30 mouse cellular contexts compared by ENCODE assay signal in genomic region chr13:20049654-20050053, GRCm38 (mm10). TPM values are rescaled to one million over a fixed set of nuclear protein-coding genes. Genes with fewer than 3 reads are reported as not detected.
DNase-seq lines count a peak whose midpoint lies in the region; ATAC-seq and TF ChIP-seq lines count a peak whose summit lies in the region.
"Had no signal": no experiment of that assay in that cellular context is flagged by ENCODE, and none has a peak within 500 bp of the region (broad histone marks: within the 10 kb centered on the region; RNA-seq: fewer than 3 reads in every experiment).

No protein-coding gene starts in this region.

- H3K9me3 ChIP-seq in MEL (replicated peaks; ENCODE audit: insufficient read depth, low read length), result no peaks in the 10 kb centered on the region
- H3K9me3 ChIP-seq: embryonic facial prominence, embryonic 12.5 days; forebrain, embryonic 13.5 days; G1E; heart, embryonic 15.5 days; hindbrain, embryonic 15.5 days; intestine, embryonic 15.5 days; limb, embryonic 12.5 days; midbrain, embryonic 12.5 days; neural tube, embryonic 13.5 days had no signal

- no peak for TF ChIP-seq CTCF in thymus, adult 2 months (IDR thresholded peaks at IDR 0.05; ENCODE audit: borderline replicate concordance, control insufficient read depth, extremely low read depth, insufficient read depth, low read length, poor library complexity)
- no peak for TF ChIP-seq CTCF in MEL (IDR thresholded peaks at IDR 0.05 in 2 of 3, conservative IDR thresholded peaks at IDR 0.05 in 1 of 3; ENCODE audit: control insufficient read depth in 1 of 3, insufficient read depth in 1 of 3, low read depth in 2 of 3, low read length in 3 of 3, poor library complexity in 1 of 3, severe bottlenecking in 1 of 3)
- no peak for TF ChIP-seq CTCF in left cerebral cortex, adult 2 months (IDR thresholded peaks at IDR 0.05)

- no peaks in the 10 kb centered on the region for H3K36me3 ChIP-seq in thymus, adult 2 months (ENCODE audit: control insufficient read depth, insufficient read depth, low read length)
- no peaks in the 10 kb centered on the region for H3K36me3 ChIP-seq in MEL (ENCODE audit: control insufficient read depth in 1 of 2, insufficient read depth in 2 of 2, low read length in 2 of 2)
- no peaks in the 10 kb centered on the region for H3K36me3 ChIP-seq in splenic B cell, adult 2 months (ENCODE audit: control insufficient read depth, insufficient read depth, low read length, poor library complexity, severe bottlenecking)
- H3K36me3 ChIP-seq: embryonic facial prominence, embryonic 12.5 days; G1E; heart, embryonic 15.5 days; hindbrain, embryonic 15.5 days; intestine, embryonic 15.5 days; limb, embryonic 12.5 days; midbrain, embryonic 12.5 days; neural tube, embryonic 13.5 days had no signal

- 19% methylated on average over 8 of the region's 8 CpGs for WGBS in thymus, adult 2 months

- H3K4me3 ChIP-seq in thymus, adult 2 months (ENCODE audit: control insufficient read depth, insufficient read depth, low read length), result no peak overlapping the region
- no peak overlapping the region for H3K4me3 ChIP-seq in MEL (ENCODE audit: control insufficient read depth in 1 of 2, insufficient read depth in 1 of 2, low read depth in 2 of 2, low read length in 2 of 2)
- H3K4me3 ChIP-seq in left cerebral cortex, adult 2 months, result no peak overlapping the region
- H3K4me3 ChIP-seq: embryonic facial prominence, embryonic 12.5 days; forebrain, embryonic 13.5 days; heart, embryonic 15.5 days; hindbrain, embryonic 15.5 days; intestine, embryonic 15.5 days; layer of hippocampus, adult 2 months; limb, embryonic 12.5 days; midbrain, embryonic 12.5 days; myocyte; neural tube, embryonic 13.5 days had no signal

- H3K27me3 ChIP-seq in thymus, adult 2 months (ENCODE audit: control insufficient read depth, insufficient read depth, low read length), result no peaks in the 10 kb centered on the region
- H3K27me3 ChIP-seq in MEL (ENCODE audit: control insufficient read depth in 1 of 2, insufficient read depth in 2 of 2, low read length in 2 of 2), result no peaks in the 10 kb centered on the region
- H3K27me3 ChIP-seq in splenic B cell, adult 2 months (ENCODE audit: control insufficient read depth, insufficient read depth, low read length, poor library complexity, severe bottlenecking), result no peaks in the 10 kb centered on the region; the same call in 1 of the 2 replicates
- H3K27me3 ChIP-seq: CH12.LX; embryonic facial prominence, embryonic 12.5 days; forebrain, embryonic 13.5 days; heart, embryonic 15.5 days; hindbrain, embryonic 15.5 days; intestine, embryonic 15.5 days; limb, embryonic 12.5 days; neural tube, embryonic 13.5 days had no signal

- TF ChIP-seq RAD21 in MEL (IDR thresholded peaks at IDR 0.05; ENCODE audit: low read depth, low read length), result no peak

- peak; percentile 2 for DNase-seq in thymus, adult 2 months
- no peak for DNase-seq in thymus, postnatal 25 days
- DNase-seq in MEL (ENCODE audit: low read depth, low spot score), result peak; percentile 19
- peak; percentile 64 for DNase-seq in splenic B cell, adult 2 months (ENCODE audit: low read depth, low spot score)
- DNase-seq in right cerebral cortex, postnatal 4 days, result no peak
- DNase-seq in left cerebral cortex, adult 2 months (ENCODE audit: extremely low spot score in 1 of 2, low spot score in 2 of 2), result no peak
- DNase-seq: adrenal gland, adult 8-10 months; cerebellum, adult 18-20 months; cerebellum, postnatal 14 days; gastrocnemius, postnatal 36 days; heart, postnatal 4 days; kidney, postnatal 25 days; liver, postnatal 0 days; right cerebral cortex, adult 18-20 months had no signal

- no peak overlapping the region for H3K27ac ChIP-seq in thymus, adult 2 months (ENCODE audit: control insufficient read depth, insufficient read depth, low read length)
- H3K27ac ChIP-seq in MEL (ENCODE audit: control insufficient read depth, low read depth, low read length), result no peak overlapping the region
- H3K27ac ChIP-seq in left cerebral cortex, adult 2 months, result no peak overlapping the region
- H3K27ac ChIP-seq: embryonic facial prominence, embryonic 12.5 days; forebrain, embryonic 13.5 days; heart, embryonic 15.5 days; hindbrain, embryonic 15.5 days; intestine, embryonic 15.5 days; layer of hippocampus, adult 2 months; limb, embryonic 12.5 days; macrophage; midbrain, embryonic 12.5 days; neural tube, embryonic 13.5 days had no signal

- no peak overlapping the region for H3K9ac ChIP-seq in MEL (ENCODE audit: control insufficient read depth, low read depth, low read length, poor library complexity, severe bottlenecking)
- H3K9ac ChIP-seq: embryonic facial prominence, embryonic 12.5 days; forebrain, embryonic 13.5 days; heart, embryonic 15.5 days; hindbrain, embryonic 15.5 days; intestine, embryonic 15.5 days; limb, embryonic 12.5 days; liver, postnatal 0 days; midbrain, embryonic 12.5 days; neural tube, embryonic 13.5 days had no signal

- no peak for TF ChIP-seq EP300 in MEL (IDR thresholded peaks at IDR 0.05; ENCODE audit: low read depth in 1 of 2, low read length in 2 of 2)

- peak; percentile 78 to 80; a peak in 3 of 4 replicates for ATAC-seq in hematopoietic stem cell, adult 5-6 weeks (replicated peaks in 1 of 2; ENCODE audit: insufficient read depth in 1 of 2, low FRiP score in 2 of 2, low TSS enrichment in 1 of 2, low read depth in 1 of 2, poor library complexity in 2 of 2, severe bottlenecking in 2 of 2)
- ATAC-seq: activated CD4-positive, CD25-positive, alpha-beta regulatory T cell, adult 4 months; forebrain, embryonic 13.5 days; intestine, embryonic 15.5 days; liver, postnatal 0 days; lung, postnatal 0 days had no signal

- intact Hi-C loops in left cerebral cortex, adult 2 months (cut with DNase I), result loop anchor here (5.0 kb wide), 1 partner anchor 43 kb away; the partner anchor contains the start of gene Elmo1

- no peaks in the 10 kb centered on the region for H3K79me2 ChIP-seq in MEL (ENCODE audit: control insufficient read depth, insufficient read depth, low read length, poor library complexity)

- H3K4me1 ChIP-seq in thymus, adult 2 months (replicated peaks; ENCODE audit: control insufficient read depth, insufficient read depth, low read length), result no peaks in the 10 kb centered on the region
- no peaks in the 10 kb centered on the region for H3K4me1 ChIP-seq in MEL (ENCODE audit: control insufficient read depth in 1 of 2, insufficient read depth in 2 of 2, low read length in 2 of 2)
- H3K4me1 ChIP-seq: embryonic facial prominence, embryonic 12.5 days; intestine, embryonic 15.5 days; limb, embryonic 12.5 days; neural tube, embryonic 13.5 days had no signal

- no peak for TF ChIP-seq POLR2A in thymus, adult 2 months (IDR thresholded peaks at IDR 0.05; ENCODE audit: control insufficient read depth, extremely low read depth, insufficient read depth, low read length, poor library complexity)
- no peak for TF ChIP-seq POLR2A in MEL (IDR thresholded peaks at IDR 0.05; ENCODE audit: control insufficient read depth in 1 of 2, insufficient read depth in 1 of 2, low read depth in 1 of 2, low read length in 2 of 2, poor library complexity in 1 of 2)

TF ChIP-seq in MEL, 35 proteins besides CTCF, POLR2A, EP300 and RAD21:
- TF ChIP-seq ZC3H11A (IDR thresholded peaks at IDR 0.05; ENCODE audit: low read depth, low read length) (no peak), CHD1 (IDR thresholded peaks at IDR 0.05; ENCODE audit: low read depth, low read length) (no peak), USF1 (IDR thresholded peaks at IDR 0.05; ENCODE audit: low read depth, low read length) (no peak), MYC (IDR thresholded peaks at IDR 0.05; ENCODE audit: low read depth, low read length) (no peak)

RNA-seq across cellular contexts. Expression of gene Elmo1, which starts 40.7 kb away (rescaled TPM):
- polyA plus RNA-seq in thymus, adult 2 months (2012; rRNA removed), result 50.2 and 52.5 TPM in 2 replicates
- 5.2 and 6.1 TPM in 2 replicates for total RNA-seq in MEL (2012; rRNA removed)
- 1 to 10 TPM in 1 of 2 experiments, not detected in 1; 7.6 TPM for polyA plus RNA-seq in MEL (2012; ENCODE audit: insufficient read depth in 1 of 2, insufficient read length in 2 of 2, low read depth in 1 of 2, low replicate concordance in 2 of 2, missing spikeins in 1 of 2)
- total RNA-seq in hematopoietic stem cell, adult 5-6 weeks (2017), result 91.4 and 133 TPM in 2 replicates
- total RNA-seq in left cerebral cortex, adult 2 months (2021), result 10 to 100 TPM; 62.8 to 79.1 TPM
- polyA plus RNA-seq: G1E had no signal

Comparison
In these comparisons a context has a peak if more than half of its experiments do, and no peak if none do; other contexts are left out.
1. DNase-seq: peak in thymus, adult 2 months (single experiment), MEL (single experiment) and splenic B cell, adult 2 months (single experiment); none in thymus, postnatal 25 days (single experiment), right cerebral cortex, postnatal 4 days (single experiment) and left cerebral cortex, adult 2 months (0 of 2).